Mouse (Mus musculus) WW6 (cell line): ENCODE results near the gene Haghl.

Experiments used
- DNase-seq: peaks from one replicate; pipeline ENCODE4 v3.0.0-alpha.2; 2013; ENCODE audit warnings: low read depth, low spot score

Haghl gene

DNA sequence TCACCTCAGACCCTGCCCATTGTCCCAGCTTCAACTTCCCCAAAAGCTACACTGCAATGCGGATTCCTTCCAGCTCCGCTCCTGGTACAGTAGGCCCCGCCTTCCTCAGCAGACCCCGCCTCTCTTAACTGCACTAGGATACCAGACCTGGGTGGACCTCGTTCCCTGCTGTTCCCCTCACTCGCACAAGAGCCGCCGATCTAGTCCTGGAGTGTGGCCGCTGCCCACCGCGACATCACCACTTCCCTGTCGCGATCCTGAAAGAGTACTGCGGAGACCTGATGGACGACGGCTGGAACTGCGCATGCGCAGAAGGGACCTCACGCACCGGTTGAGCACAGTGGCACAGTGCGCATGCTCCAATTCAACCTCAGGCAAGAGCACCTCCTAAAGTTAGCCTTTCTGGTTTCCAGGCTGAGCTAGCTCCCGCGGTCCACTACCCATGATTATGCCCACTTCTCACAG lies at the start of gene Haghl:
Haghl (minus strand) TSS at position 393 of the 465 bp plus-strand sequence.
- peak; percentile 90 for DNase-seq

DNA sequence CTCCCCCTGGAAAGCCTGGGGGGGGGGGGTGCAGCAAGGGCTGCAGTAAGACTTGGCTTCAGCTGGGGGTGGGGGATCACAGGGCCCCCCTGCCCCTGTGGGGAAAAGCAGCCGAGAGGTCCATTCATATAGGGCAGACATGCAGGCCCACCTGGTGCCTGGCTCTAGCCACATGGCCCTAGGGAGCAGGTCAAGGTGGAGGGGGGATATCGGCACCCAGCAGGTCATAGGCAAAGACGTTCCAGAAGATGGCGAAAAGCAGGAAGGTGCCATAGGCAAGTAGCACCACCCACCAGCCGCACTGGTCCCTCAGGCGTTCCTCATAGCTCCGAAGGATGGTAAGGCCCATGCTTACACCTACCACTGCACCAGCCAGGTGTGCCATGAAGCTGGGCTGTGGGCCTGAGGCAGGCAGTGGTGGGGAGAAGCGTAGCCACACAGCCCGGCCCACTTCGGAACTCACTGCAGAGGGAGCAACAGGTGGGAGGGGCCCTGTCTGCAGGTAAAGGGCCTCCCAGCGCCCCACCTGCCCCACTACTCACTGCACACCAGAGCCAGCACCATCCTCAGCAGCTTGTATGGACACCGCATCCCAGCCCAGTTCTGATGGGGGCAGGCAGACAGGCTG lies 49.2 kb upstream of the Haghl start:
- no peak for DNase-seq

DNA sequence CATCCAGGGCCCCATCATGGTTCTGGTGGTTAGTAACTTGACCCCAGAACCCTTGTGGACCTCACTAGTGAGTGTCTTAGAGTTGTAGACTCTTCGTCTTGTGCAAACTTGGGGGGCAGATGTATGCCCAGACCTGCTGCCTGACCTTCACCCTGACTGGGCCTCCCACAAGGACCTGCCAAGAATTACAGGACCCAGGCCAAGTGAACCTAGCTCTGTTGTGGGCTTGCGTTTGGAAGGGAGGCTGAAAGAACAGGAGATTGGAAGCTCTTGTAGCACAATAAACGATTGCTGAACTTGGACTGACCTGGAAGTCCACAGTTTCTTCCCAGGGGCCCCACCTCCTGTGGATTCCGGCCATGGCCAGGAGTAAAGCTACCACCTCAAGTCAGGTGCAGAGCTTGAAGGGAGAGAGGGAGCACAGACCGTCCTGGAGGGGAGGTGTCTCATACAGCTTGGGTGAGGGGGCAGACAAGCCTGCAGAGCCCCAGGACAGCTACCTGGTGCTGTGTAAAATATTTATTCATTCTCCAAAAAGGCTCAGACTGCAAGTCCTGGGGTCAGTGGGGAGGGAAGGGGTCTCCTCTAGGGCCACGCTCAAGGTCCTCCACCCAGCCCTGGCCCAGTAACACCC lies 48.6 kb upstream of the Haghl start:
- DNase-seq, result no peak

DNA sequence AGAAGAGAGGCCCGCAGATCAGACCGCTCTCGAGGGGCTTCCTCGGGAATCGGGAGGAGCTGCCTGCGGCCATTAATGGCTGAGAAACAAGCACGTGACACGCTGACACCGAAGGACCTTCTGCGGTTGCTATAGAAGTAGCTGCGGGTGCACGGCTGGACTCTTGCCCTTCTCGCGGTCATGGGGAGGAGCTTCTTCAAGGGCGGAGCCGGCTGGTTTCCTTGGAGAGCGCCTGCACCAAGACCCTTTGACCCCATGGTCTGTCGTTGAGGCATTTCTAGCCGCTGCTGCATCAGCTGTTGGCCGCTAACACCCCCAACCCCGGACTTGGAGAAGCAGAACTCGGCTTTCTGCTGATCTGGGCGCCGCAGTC lies 47.8 kb upstream of the Haghl start, which contains the start of gene Stub1:
Stub1 (minus strand) TSS at position 114 of the 373 bp plus-strand sequence.
- DNase-seq, result no peak

DNA sequence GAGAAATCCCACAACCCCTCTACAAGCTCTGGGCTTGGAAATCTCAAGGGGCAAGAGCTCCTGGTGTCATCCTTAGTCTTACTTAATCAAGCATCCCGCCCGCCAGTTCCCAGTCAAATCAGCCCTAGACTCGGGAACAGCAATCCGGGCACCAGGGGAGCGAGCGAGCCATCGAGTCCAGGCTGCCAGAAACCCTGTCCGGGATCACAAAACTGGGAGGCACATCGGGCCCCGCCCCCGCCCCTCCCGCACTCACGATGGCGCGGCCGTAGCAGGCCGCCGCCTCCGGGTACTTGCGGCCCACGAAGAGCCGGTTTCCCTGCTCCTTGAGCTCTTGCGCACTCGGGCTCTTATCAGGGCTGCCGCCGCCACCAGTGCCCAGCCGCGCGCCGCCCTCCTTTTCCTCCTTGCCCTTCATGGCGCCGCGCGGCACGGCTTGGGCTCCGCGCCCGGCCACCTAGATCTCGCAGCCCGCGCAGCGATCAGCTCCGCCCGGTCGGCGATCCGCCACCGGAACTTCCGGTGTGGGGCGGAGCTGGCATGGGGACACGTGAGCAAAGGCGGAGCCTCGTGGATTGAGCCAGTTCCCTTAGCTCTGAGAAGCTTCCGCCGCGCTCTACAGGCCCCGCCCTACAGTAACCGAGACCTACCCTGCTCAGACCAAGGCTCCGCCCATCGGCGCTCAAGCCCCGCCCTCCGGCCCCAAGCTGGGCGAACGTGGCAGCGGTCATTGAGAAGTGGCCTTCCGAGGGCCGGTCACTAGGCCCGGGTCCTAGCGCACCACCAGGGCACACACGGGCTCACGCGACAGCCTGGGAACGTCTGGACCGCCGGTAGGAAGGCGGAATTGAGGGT lies 47.2 kb upstream of the Haghl start:
- DNase-seq, result peak; percentile 96

DNA sequence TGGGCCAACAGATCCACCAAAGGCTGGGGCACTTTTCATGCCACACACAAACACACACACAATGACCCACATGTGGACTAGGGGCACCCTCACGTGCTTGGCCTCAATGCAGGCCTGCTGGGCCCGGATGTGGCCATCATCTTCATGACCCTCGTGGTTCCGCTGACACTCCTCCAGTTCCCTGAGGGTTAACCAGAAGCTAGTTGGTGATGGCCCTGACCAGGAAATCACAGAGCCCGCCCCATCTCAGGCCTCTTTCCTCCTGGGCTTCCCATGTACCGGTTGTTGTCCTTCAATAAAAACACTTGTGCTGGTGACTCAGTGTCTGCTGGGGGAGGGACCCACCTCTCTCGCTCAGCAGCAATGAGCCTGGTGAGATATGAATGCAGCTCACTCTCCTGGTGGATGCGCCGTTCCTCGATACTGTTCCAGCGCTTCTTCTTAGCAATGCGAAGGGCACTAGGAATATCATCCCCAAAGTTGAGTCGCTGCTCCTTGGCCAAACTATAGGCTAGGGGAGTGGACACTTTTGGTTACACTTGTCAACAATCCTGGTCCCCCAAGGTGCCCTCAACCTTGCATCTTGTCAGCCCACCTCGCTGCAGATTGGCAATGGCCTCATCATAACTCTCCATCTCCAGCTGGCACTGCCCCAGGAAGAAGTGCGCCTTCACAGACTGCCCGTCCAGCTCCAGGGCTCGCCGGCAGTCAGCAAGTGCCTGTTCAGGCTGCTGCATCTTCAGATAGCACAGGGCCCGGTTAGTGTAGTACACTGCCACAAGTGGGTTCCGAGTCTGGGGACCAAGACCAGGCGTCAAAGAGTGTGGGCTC lies 46.2 kb upstream of the Haghl start:
- DNase-seq, result no peak

DNA sequence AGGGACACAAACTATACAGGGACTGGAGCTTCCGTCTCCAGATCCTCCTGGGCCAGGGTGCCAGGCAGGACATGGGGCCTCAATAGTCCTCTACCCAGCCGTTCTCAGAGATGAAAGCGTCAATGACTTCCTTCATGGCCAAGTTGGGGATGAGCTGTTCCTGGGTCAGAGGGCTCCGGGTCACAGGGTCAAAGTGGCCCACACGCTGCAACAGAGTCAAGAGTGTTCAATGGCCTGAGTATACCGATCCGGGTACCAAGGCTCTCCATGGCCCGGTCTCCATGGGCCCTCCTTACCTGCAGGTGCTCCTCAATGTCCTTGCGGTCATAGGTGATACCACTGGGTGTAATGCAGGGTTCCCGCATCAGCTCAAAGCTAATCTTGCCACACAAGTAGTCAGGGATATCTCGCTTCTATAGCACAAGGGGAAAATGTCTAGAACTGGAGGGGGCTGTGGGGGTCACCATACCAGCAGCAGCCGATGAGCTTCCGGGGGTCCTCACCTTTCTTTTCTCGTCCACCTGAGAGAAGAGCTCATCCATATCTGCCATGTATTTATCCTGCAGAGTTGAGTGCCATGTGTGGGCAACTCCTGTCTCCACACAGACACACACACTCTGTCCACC lies 45.4 kb upstream of the Haghl start:
- no peak for DNase-seq

- no peak for DNase-seq
Observed at GRCm38 (mm10) chr17:25830200-25830753, 44.8 kb upstream of the Haghl start.

DNA sequence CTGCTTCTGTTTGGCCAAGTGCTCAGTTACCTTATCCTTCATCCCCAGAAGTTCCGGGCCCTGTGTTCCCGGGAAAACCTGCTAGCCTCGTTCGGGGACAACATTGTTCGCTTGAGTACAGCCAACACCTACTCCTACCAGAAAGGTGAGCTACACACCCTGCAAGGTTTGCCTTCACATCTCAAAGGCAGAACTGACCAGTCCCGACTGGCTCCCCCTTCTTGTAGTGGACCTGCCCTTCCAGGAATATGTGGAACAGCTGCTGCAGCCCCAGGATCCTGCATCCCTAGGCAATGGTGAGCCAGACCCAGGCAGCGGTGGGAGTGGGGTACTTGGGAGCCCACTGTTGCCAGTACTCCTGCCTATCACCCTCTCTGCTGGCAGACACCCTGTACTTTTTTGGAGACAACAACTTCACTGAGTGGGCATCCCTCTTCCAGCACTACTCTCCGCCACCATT lies 44.1 kb upstream of the Haghl start:
- no peak for DNase-seq

DNA sequence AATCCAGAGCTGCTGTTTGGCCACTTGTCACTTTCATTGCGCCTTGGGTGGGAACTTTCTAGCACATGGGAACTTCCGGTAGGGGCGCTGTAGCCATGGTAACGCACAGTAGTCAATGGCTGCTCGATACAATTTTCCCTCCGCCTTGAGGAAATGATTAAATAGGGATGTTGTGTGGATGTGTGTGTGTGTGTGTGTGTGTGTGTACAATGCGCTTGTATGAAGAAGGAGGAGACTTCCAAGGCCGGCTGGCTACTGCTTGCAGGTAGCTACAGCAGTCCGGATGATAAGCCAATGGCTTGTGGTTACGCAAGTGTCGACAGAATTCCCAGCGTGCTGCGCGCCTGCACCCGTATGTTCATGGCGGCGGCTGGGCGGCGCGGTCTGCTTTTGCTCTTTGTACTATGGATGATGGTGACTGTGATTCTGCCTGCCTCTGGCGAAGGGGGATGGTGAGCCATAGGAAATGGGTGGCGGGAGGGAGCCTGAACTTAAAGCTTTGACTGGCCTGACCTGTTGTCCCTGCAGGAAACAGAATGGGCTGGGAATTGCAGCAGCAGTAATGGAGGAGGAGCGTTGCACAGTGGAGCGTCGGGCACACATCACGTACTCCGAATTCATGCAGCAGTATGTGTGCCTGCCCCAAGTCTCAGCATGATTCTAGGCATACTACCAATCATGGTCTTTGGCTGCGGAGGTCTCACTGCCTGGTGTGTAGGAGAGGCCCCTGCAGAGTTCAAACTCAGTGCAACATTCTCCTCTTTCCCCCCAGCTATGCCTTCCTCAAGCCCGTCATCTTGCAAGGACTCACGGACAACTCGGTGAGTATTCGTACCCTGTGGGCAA lies 43.5 kb upstream of the Haghl start, which contains the start of gene Jmjd8:
Jmjd8 (plus strand) TSS at position 156 of the 846 bp plus-strand sequence.
- DNase-seq, result no peak

DNA sequence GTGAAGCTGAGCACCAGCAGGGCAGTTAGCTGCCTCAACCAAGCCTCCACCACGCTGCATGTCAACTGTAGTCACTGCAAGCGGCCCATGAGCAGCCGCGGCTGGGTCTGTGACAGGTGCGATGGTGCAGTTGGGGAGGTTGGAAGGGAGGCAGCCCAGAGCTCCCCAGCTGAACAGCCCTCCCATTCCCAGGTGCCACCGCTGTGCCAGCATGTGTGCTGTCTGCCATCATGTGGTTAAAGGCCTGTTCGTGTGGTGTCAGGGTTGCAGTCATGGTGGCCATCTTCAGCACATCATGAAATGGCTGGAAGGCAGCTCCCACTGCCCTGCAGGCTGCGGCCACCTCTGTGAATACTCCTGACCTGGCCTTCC lies 42.7 kb upstream of the Haghl start:
- no peak for DNase-seq

DNA sequence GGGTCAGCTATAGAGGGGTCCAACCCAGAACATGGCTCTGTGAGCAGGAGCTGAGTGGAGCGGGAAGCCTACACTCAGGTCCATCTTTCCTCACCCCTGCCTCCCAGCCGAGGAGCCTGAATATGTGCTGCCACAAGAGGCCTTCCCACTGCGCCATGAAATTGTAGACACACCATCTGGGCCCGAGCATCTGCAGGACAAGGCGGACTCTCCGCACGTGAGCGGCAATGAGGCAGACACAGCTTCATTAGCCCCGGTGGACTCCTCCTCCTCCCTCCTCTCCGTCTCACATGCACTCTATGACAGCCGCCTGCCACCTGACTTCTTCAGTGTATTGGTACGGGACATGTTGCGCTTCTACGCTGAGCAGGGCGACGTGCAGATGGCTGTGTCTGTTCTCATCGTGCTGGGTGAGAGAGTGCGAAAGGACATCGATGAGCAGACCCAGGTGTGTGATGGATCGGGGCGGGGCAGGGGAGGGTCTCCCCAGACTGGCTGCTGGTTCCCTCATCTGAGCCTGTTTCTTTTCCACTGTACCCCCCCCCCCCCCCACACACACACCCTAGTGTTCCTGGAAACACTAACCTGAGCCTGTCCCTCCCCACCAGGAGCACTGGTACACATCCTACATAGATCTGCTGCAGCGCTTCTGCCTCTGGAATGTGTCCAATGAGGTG lies 42.2 kb upstream of the Haghl start:
- DNase-seq, result no peak

DNA sequence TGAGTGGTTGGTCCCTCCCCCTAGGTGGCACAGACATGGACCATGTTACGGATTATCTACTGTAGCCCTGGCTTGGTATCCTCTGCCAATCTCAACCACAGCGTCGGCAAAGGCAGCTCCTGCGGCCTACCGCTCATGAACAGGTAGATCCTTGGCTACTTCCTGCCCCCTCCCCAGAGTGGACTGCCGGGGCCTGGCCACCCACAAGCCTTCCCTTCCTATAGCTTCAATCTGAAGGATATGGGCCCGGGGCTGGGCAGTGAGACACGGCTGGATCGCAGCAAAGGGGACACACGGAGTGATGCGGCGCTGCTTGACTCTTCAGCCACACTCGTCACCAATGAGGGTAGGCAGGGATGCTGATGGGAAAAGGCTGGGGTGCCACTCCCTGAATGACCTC lies 41.5 kb upstream of the Haghl start:
- DNase-seq, result no peak

DNA sequence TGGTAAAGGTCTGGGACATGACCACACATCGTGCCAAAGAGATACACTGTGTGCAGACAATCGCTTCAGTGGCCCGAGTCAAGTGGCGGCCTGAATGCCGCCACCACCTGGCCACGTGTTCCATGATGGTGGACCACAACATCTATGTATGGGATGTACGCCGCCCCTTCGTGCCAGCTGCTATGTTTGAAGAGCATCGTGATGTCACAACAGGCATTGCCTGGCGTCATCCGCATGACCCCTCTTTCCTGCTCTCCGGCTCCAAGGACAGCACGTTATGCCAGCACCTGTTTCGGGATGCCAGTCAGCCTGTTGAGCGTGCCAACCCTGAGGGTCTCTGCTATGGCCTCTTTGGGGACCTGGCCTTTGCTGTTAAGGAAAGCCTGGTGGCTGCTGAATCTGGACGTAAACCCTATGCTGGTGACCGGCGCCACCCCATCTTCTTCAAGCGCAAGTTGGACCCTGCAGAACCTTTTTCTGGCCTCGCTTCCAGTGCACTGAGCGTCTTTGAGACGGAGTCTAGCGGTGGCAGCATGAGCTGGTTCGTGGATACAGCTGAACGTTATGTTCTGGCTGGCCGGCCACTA lies 40.6 kb upstream of the Haghl start:
- no peak for DNase-seq

DNA sequence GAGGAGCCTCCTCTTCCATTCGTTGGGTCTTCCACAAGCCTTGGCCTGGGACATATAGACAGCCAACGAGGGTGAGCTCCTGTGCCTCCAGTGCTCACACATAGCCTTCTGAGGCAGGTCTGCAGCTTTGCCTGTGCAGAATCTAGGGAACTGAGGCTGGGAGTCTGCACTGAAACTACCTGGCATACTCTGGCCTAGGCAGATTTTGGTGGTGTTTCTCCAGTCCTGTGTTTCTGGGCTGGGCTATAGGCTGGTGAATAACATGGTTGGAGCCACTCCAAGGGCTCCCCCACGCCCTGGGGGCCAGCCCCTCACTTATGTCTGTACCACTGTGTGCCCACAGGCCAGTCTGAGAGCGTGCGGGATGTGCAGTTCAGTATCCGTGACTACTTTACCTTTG lies 39.8 kb upstream of the Haghl start:
- DNase-seq, result no peak

GRCm38 (mm10) chr17:25824362-25825142 lies 39.1 kb upstream of the Haghl start:
- DNase-seq, result no peak

- no peak for DNase-seq
Observed at GRCm38 (mm10) chr17:25823452-25823851, 38.0 kb upstream of the Haghl start, which contains the start of gene Wdr24. TSS of gene Wdr24 (plus strand) at chr17:25823627.
